In the genomic region with DNA sequence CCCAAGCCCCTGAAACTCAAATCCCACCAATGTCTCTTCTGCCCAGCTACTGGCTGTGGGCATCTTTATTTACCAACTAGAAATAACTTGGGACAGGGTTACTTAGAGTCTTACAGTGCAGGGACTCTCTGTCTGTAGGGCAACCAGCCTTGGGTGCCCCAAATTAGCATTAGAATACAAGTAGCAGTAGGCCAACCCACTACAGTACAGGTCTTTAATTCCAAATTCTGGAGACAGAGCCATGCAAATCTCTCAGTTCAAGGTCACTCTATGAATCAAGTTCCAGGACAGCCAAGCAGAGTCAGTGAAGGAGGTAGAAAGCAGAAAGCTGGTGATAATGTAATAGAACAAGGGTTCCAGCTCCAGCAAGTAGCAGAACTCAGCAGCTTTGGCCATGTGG, we compare ENCODE assay signal across 19 mouse cellular contexts. TPM values are rescaled to one million over a fixed set of nuclear protein-coding genes. Genes with fewer than 3 reads are reported as not detected.
"Had no signal": no experiment of that assay in that cellular context is flagged by ENCODE, and none has a peak within 500 bp of the region (broad histone marks: within the 10 kb centered on the region; RNA-seq: fewer than 3 reads in every experiment).

No protein-coding gene starts in this region.

- H3K4me1 ChIP-seq: stomach, embryonic 15.5 days had no signal

- H3K4me3 ChIP-seq: neural tube, embryonic 15.5 days; stomach, embryonic 15.5 days had no signal

- H3K27me3 ChIP-seq: neural tube, embryonic 15.5 days; stomach, embryonic 15.5 days had no signal

- H3K4me2 ChIP-seq: neural tube, embryonic 15.5 days; stomach, embryonic 15.5 days had no signal

- H3K27ac ChIP-seq: neural tube, embryonic 15.5 days; stomach, embryonic 15.5 days; stomach, postnatal 0 days had no signal

- DNase-seq: retina, postnatal 1 day; right cerebral cortex, adult 18-20 months; right cerebral cortex, postnatal 14 days; right cerebral cortex, postnatal 25 days; right cerebral cortex, postnatal 4 days; spleen, adult 18-20 months; thymus, adult 18-20 months; thymus, adult 2 months; thymus, postnatal 14 days; thymus, postnatal 25 days; thymus, postnatal 36 days; thymus, postnatal 4 days had no signal

- H3K36me3 ChIP-seq: neural tube, embryonic 15.5 days; stomach, embryonic 15.5 days had no signal

- H3K9me3 ChIP-seq: neural tube, embryonic 15.5 days; stomach, embryonic 15.5 days had no signal

- H3K9ac ChIP-seq: neural tube, embryonic 15.5 days; stomach, embryonic 15.5 days had no signal

RNA-seq across cellular contexts. Expression of gene Teddm3, which starts 30.9 kb away (rescaled TPM):
- total RNA-seq: neutrophil, adult 5-6 weeks had no signal
- polyA plus RNA-seq: small intestine, adult 2 months; testis, adult 2 months; urinary bladder, adult 2 months had no signal
